Mouse (Mus musculus) E14TG2a.4 (cell line): ENCODE results near the gene Olfr1046.
"Not testable (repeated sequence)": the region's sequence is repeated elsewhere in the genome, so short reads cannot be mapped to it uniquely, and the experiment has no call there.

ENCODE experiments used
- H3K27me3 ChIP-seq: 2 replicates; pipeline ENCODE4 v1.6.1; 2014; ENCODE audit warnings: low read length, control low read depth; ENCODE audit not compliant: insufficient read depth
- H3K36me3 ChIP-seq: 2 replicates; pipeline ENCODE4 v1.6.1; 2014; ENCODE audit warnings: low read length, control low read depth; ENCODE audit not compliant: insufficient read depth
- H3K4me1 ChIP-seq: replicated peaks from 2 replicates; pipeline ENCODE4 v1.6.1; 2014; ENCODE audit warnings: low read depth, low read length, control low read depth
- H3K4me3 ChIP-seq: replicated peaks from 2 replicates; pipeline ENCODE4 v1.5.1; 2014; ENCODE audit warnings: mild to moderate bottlenecking, low read length
- H3K9me3 ChIP-seq: 2 replicates; pipeline ENCODE4 v1.6.1; 2014; ENCODE audit warnings: low read length, control low read depth
- CTCF ChIP-seq: conservative IDR thresholded peaks from 2 replicates; pipeline ENCODE4 v1.5.1; 2014; ENCODE audit warnings: low read length
- NANOG ChIP-seq: IDR thresholded peaks from 2 replicates; pipeline ENCODE4 v1.6.1; 2014; ENCODE audit warnings: borderline replicate concordance, low read length, mixed read lengths
- POU5F1 ChIP-seq: IDR thresholded peaks from 2 replicates; pipeline ENCODE4 v1.6.1; 2014; ENCODE audit warnings: low read length, borderline replicate concordance

Gene Olfr1046

DNA sequence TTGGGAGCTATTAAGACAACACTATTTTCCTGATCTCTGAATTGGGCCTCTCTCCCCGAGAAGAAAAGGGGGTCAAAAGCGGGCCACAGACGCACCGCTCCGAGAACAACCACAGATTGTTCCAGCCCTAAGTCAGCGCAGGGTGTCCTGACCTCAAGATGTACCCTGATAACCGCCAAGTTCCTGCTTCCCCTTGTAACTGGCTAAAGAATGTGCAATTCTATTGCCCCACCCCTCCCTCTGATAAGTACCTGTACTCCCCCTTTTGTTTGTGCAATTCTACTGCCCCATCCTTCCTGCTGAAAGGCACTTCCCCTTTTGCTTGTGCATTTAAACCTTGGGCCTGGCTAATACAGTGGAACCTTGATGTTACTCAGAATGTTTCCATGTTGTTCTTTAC is 43.7 kb downstream of the Olfr1046 start:
- TF ChIP-seq NANOG = 0 out of 2 replicates have a peak, but pooled peaks have one; percentile 16
- not testable (repeated sequence) for H3K36me3 ChIP-seq

DNA sequence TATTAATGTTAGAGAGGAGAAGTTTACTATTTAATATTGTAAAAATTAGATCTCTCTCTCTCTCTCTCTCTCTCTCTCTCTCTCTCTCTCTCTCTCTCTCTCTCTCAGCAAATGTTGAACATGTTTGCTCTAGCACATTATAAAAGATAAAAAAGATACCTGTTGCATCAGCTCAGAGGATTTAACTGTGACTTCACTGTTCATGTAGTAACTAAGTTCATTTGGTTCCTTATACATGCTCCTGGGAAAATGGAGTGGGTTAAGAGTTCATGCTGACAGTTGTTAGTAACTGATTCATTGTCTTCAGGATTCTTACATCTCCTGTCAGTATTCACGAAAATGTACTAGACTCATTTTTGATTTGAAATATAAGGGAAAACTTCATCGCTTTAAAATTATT is 51.7 kb downstream of the Olfr1046 start, which contains the start of gene Olfr1043:
Gene Olfr1043, minus strand, starts transcription at position 101 of the 400 bp plus-strand sequence.
- TF ChIP-seq NANOG = no peak
- no peak for TF ChIP-seq POU5F1
- no peak for TF ChIP-seq CTCF
- no peaks in the 10 kb centered on the region for H3K9me3 ChIP-seq
- H3K36me3 ChIP-seq = no peaks in the 10 kb centered on the region
- no peaks in the 10 kb centered on the region for H3K4me1 ChIP-seq
- no peak within 1 kb of the TSS for H3K4me3 ChIP-seq
- H3K27me3 ChIP-seq = no peaks in the 10 kb centered on the region

More for the DNA sequence above, 43.7 kb downstream of the Olfr1046 start:
- H3K4me1 ChIP-seq = peaks cover 15% of the 10 kb centered on the region
- H3K4me3 ChIP-seq, H3K27me3 ChIP-seq, H3K9me3 ChIP-seq: not testable (repeated sequence)
